Mouse (Mus musculus): ENCODE measurements around the gene Tpte.

DNA sequence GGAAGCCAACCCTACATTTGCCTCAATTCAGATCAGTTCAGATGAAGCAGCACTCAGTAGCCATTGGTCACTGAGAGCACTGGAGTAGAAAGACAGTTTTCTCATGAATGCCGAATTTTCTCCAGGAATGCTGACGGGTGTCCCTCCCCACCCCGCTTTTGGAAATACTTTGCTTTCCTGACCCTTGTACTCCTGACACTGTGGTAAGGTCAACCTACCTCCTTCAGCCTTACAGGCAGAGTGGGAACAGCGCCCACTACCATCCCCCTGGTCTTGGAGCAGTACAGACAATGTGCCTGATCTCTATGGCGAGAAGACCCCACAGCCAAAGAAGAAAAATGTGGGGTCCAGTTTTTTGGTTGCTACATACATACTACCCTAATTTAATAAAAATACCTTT lies 93.1 kb downstream of the Tpte start:
- TF ChIP-seq POLR2A (IDR thresholded peaks at IDR 0.05; ENCODE audit: borderline replicate concordance, extremely low read depth, insufficient read depth, insufficient read length, poor library complexity, severe bottlenecking) (no peak), CTCF (IDR thresholded peaks at IDR 0.05; ENCODE audit: borderline replicate concordance, extremely low read depth, insufficient read depth, insufficient read length) (no peak)

All from brain, embryonic 14.5 days (tissue).